Mouse (Mus musculus) layer of hippocampus, postnatal 10 days (tissue): ENCODE measurements around the gene Scyl3. TPM values are rescaled to one million over a fixed set of nuclear protein-coding genes. Genes with fewer than 3 reads are reported as not detected.
A peak's percentile ranks its signal among the peaks of the same experiment; 100 is the strongest.

Experiments
- DNase-seq, 2 experiments: peaks; one replicate each; pipeline ENCODE4 v3.0.0; 2021; ENCODE audit warnings: low spot score in 2 of 2
- total RNA-seq, 2 experiments: library from RNA; stranded (reverse); gene quantifications; 2 replicates each; pipeline ENCODE4 v1.2.3; 2021

Gene Scyl3
- total RNA-seq, 2 experiments from 2014 or later: 21.6 to 22.8 TPM

GRCm38 (mm10) chr1:163958036-163958435 lies 29.1 kb downstream of the Scyl3 start:
- no peak for DNase-seq

DNA sequence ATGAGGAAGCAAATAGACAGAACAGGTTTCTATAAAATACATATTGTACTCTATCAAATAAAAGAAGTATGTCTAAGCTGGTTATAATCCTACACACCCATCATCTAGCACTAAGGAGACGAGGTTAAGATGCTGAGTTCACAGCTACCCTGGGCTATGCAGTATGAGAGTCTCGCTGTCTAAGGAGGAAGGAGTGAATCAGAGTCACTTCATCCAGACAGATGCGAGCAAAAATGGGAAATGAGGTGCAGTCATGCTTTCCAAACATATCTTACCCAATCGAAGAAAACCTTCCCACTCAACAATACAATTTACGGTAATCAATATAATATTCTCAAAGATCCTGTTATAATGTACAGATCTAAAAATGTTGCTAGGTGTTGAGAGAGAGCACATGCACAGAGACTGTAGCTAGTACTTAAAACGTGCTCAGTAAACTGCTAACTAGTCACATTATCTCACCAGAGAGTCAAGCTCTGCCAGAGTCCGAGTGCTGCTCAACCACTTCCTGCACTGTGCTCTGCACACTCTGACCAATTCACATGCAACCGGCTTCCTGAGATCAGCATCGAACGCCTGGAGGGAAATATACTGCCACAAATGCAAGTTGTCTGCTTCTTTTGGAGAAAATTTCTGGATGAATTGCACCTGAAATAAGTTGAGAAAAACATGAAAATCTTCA lies 35.2 kb downstream of the Scyl3 start:
- DNase-seq: no peak

- no peak for DNase-seq
Measured at GRCm38 (mm10) chr1:163974471-163974870, 45.6 kb downstream of the Scyl3 start.

DNA sequence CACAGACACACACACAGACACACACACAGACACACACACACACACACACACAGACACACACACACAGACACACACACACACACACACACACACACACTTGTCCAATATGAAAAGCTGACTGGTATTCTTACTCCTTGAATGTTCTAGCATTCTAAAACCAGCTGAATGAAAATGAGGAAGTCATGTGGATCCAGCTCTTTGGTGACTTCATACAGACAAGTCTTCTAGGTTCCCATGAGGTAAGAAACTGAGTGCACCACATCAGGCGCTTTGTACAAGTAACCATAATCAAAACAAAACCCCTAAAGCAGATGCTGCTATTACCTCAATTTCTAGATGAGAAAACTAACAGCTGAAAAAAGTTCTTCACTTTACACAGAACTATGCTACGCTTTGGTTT lies 46.2 kb downstream of the Scyl3 start:
- no peak for DNase-seq

GRCm38 (mm10) chr1:163976515-163976914 lies 47.6 kb downstream of the Scyl3 start:
- no peak for DNase-seq

GRCm38 (mm10) chr1:163992371-163992770 lies 63.5 kb downstream of the Scyl3 start:
- DNase-seq: no peak

DNA sequence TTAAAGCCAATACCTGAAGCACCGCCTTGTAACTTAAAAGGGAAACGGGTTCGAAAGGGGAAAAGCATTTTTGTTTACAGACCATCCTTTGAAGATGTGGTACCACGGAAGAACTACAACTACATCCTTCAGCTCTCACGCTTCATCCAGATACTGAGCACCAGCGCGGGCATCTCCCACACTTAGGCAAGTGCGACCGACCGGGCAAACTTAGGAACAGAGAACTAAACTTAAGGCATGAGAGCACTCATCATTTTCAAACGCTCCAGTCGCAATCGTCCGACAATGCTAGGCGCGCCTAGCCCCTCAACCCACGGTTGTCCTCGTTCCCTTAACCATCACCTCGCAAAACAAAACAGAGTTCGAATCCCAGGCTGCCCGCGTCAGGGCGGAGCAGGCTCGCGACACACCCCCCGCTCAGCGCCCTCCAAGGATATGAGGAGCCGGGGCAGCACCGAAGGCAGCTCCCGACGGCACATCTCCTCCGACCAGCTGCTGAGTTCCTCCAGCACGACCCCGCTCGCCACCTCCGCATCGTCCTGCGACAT lies 65.3 kb downstream of the Scyl3 start:
- no peak for DNase-seq

- DNase-seq: peak; percentile 89 to 92
Measured at GRCm38 (mm10) chr1:163994721-163995608, 66.1 kb downstream of the Scyl3 start, which contains the start of the genes BC055324 and Mettl18. Gene BC055324, minus strand, starts transcription at chr1:163994796. Gene Mettl18, plus strand, starts transcription at chr1:163994889.

GRCm38 (mm10) chr1:163995609-163995913 lies 66.7 kb downstream of the Scyl3 start:
- no peak for DNase-seq

DNA sequence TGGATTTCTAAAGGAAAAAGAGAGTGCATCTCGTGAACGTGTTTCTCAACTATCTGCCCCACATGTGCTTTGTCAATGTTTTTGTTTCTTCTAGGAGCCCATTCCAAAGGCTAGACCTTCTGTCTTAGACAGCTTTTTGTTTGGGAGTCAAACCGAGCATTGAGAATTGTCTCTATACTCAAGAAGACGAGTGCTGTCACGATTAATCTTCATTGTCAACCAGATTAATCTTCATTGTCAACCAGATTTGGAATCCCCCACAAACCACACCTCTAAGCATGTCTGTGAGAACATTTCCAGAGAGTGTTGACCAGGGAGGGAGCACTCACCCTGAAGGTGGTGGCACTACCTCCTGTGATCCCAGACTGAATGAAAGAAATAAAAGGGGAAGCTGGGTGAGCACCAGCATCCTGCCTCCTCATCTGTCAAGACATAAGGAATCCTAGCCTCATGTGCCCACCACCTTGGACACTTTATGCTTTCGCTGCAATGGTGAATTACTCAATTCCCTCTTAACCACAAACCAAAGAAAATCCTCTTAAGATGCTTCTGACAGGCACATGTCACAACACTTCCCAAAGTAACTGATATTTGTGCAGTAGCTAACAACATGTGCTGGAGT lies 73.0 kb downstream of the Scyl3 start:
- no peak for DNase-seq

GRCm38 (mm10) chr1:164004311-164004710 lies 75.4 kb downstream of the Scyl3 start:
- DNase-seq: no peak

Other genes with a start within 250 kb of the Scyl3 start
- gene Mettl11b, start 203.9 kb upstream of the Scyl3 start, total RNA-seq: 1 to 10 TPM; 1.2 TPM
- 100 to 1,000 TPM; 203 to 208 TPM for gene Kifap3, start 149.5 kb upstream of the Scyl3 start, total RNA-seq
- gene BC055324, start 65.7 kb downstream of the Scyl3 start, total RNA-seq: 1 to 10 TPM; 2.0 to 2.3 TPM
- 1 to 10 TPM; 4.5 to 4.7 TPM for gene Mettl18, start 65.8 kb downstream of the Scyl3 start, total RNA-seq
- gene Sele, start 119.1 kb downstream of the Scyl3 start, total RNA-seq: not detected
- under 1 TPM in 1 of 2 experiments, not detected in 1; 0.16 TPM for gene Sell, start 132.9 kb downstream of the Scyl3 start, total RNA-seq
- under 1 TPM in 1 of 2 experiments, not detected in 1; 0.16 TPM for gene Selp, start 186.2 kb downstream of the Scyl3 start, total RNA-seq
- gene F5, start 222.7 kb downstream of the Scyl3 start, total RNA-seq: 1 to 10 TPM in 1 of 2 experiments, under 1 TPM in 1; 0.40 to 1.4 TPM